Comparison of ENCODE assay signal across 22 mouse cellular contexts in genomic region chr4:65758174-65758874, GRCm38 (mm10).
DNase-seq lines count a peak whose midpoint lies in the region; ATAC-seq and TF ChIP-seq lines count a peak whose summit lies in the region.
"Had no signal": no experiment of that assay in that cellular context is flagged by ENCODE, and none has a peak within 500 bp of the region (broad histone marks: within the 10 kb centered on the region; RNA-seq: fewer than 3 reads in every experiment).

No protein-coding gene starts in this region.

- H3K9ac ChIP-seq in hindbrain, embryonic 13.5 days: no peak overlapping the region
- no peak overlapping the region for H3K9ac ChIP-seq in midbrain, embryonic 14.5 days (replicated peaks; ENCODE audit: low read length)
- H3K9ac ChIP-seq in midbrain, embryonic 11.5 days (ENCODE audit: low read length): no peak overlapping the region
- H3K9ac ChIP-seq in hindbrain, postnatal 0 days (replicated peaks; ENCODE audit: low read length): no peak overlapping the region
- H3K9ac ChIP-seq in neural tube, embryonic 15.5 days (replicated peaks): no peak overlapping the region
- H3K9ac ChIP-seq: heart, embryonic 15.5 days; limb, embryonic 15.5 days; liver, embryonic 14.5 days had no signal

- WGBS in hindbrain, embryonic 13.5 days: 59% methylated on average over 5 of the region's 5 CpGs
- 70% methylated on average over 5 of the region's 5 CpGs for WGBS in hindbrain, embryonic 10.5 days
- 55% methylated on average over 5 of the region's 5 CpGs for WGBS in midbrain, embryonic 14.5 days
- WGBS in midbrain, embryonic 11.5 days: 61% methylated on average over 5 of the region's 5 CpGs
- 58% methylated on average over 5 of the region's 5 CpGs for WGBS in hindbrain, postnatal 0 days
- 36% methylated on average over 5 of the region's 5 CpGs for WGBS in neural tube, embryonic 15.5 days

- no peaks in the 10 kb centered on the region for H3K9me3 ChIP-seq in hindbrain, embryonic 13.5 days
- no peaks in the 10 kb centered on the region for H3K9me3 ChIP-seq in hindbrain, embryonic 10.5 days
- H3K9me3 ChIP-seq in midbrain, embryonic 14.5 days (ENCODE audit: control insufficient read depth, low read length): no peaks in the 10 kb centered on the region
- no peaks in the 10 kb centered on the region for H3K9me3 ChIP-seq in midbrain, embryonic 11.5 days (ENCODE audit: control insufficient read depth, low read length)
- no peaks in the 10 kb centered on the region for H3K9me3 ChIP-seq in hindbrain, postnatal 0 days (ENCODE audit: low read length)
- H3K9me3 ChIP-seq in neural tube, embryonic 15.5 days (replicated peaks): no peaks in the 10 kb centered on the region
- H3K9me3 ChIP-seq: heart, embryonic 15.5 days; limb, embryonic 15.5 days had no signal

- peak overlapping the region; percentile 45 for H3K27ac ChIP-seq in hindbrain, embryonic 13.5 days
- no peak overlapping the region for H3K27ac ChIP-seq in hindbrain, embryonic 10.5 days
- 0 out of 2 replicates have a peak overlapping the region, but pooled peaks have one; percentile 6 for H3K27ac ChIP-seq in midbrain, embryonic 14.5 days (replicated peaks; ENCODE audit: low read depth, low read length)
- H3K27ac ChIP-seq in midbrain, embryonic 11.5 days (ENCODE audit: low read depth, low read length): no peak overlapping the region
- H3K27ac ChIP-seq in hindbrain, postnatal 0 days: no peak overlapping the region
- no peak overlapping the region; the same call in 1 of the 2 replicates for H3K27ac ChIP-seq in neural tube, embryonic 15.5 days (replicated peaks)
- H3K27ac ChIP-seq: heart, embryonic 15.5 days; kidney, postnatal 0 days; left cerebral cortex, adult 2 months; limb, embryonic 15.5 days; liver, embryonic 14.5 days; stomach, postnatal 0 days had no signal

- peaks cover 8% of the 10 kb centered on the region for H3K4me1 ChIP-seq in hindbrain, embryonic 13.5 days (replicated peaks)
- no peaks in the 10 kb centered on the region for H3K4me1 ChIP-seq in hindbrain, embryonic 10.5 days (replicated peaks)
- H3K4me1 ChIP-seq in midbrain, embryonic 14.5 days (ENCODE audit: control insufficient read depth, insufficient read depth, low read length): no peaks in the 10 kb centered on the region
- no peaks in the 10 kb centered on the region for H3K4me1 ChIP-seq in midbrain, embryonic 11.5 days (ENCODE audit: control insufficient read depth, insufficient read depth, low read length)
- no peaks in the 10 kb centered on the region for H3K4me1 ChIP-seq in hindbrain, postnatal 0 days (ENCODE audit: insufficient read depth, low read length)
- peaks cover 10% of the 10 kb centered on the region for H3K4me1 ChIP-seq in neural tube, embryonic 15.5 days
- H3K4me1 ChIP-seq: heart, embryonic 15.5 days; limb, embryonic 15.5 days had no signal

- DNase-seq in hindbrain, embryonic 10.5 days (ENCODE audit: low spot score): no peak
- peak; percentile 29 for DNase-seq in midbrain, embryonic 14.5 days
- no peak for DNase-seq in midbrain, embryonic 11.5 days (ENCODE audit: low spot score, missing footprints)
- DNase-seq in hindbrain, postnatal 0 days (ENCODE audit: low spot score): no peak
- no peak for DNase-seq in frontal cortex, postnatal 10 days (ENCODE audit: low spot score in 2 of 2)
- DNase-seq: adrenal gland, adult 8-10 months; cerebellum, adult 18-20 months; cerebellum, postnatal 14 days; heart, postnatal 36 days; kidney, adult 2 months; left cerebral cortex, postnatal 4 days; right cerebral cortex, postnatal 14 days; thymus, adult 2 months; thymus, postnatal 4 days had no signal

- TF ChIP-seq CTCF in hindbrain, postnatal 0 days (IDR thresholded peaks at IDR 0.05; ENCODE audit: low read depth): no peak

- no peak overlapping the region for H3K4me2 ChIP-seq in hindbrain, embryonic 13.5 days
- H3K4me2 ChIP-seq in midbrain, embryonic 14.5 days (ENCODE audit: low read length): no peak overlapping the region
- no peak overlapping the region for H3K4me2 ChIP-seq in midbrain, embryonic 11.5 days
- H3K4me2 ChIP-seq in hindbrain, postnatal 0 days (ENCODE audit: low read depth, low read length): no peak overlapping the region
- H3K4me2 ChIP-seq in neural tube, embryonic 15.5 days: no peak overlapping the region
- H3K4me2 ChIP-seq: heart, embryonic 15.5 days; limb, embryonic 15.5 days had no signal

- H3K36me3 ChIP-seq in hindbrain, embryonic 13.5 days: no peaks in the 10 kb centered on the region
- H3K36me3 ChIP-seq in hindbrain, embryonic 10.5 days: no peaks in the 10 kb centered on the region
- no peaks in the 10 kb centered on the region for H3K36me3 ChIP-seq in midbrain, embryonic 14.5 days (ENCODE audit: control insufficient read depth, insufficient read depth, low read length)
- H3K36me3 ChIP-seq in midbrain, embryonic 11.5 days (ENCODE audit: control insufficient read depth, insufficient read depth, low read length): no peaks in the 10 kb centered on the region
- no peaks in the 10 kb centered on the region for H3K36me3 ChIP-seq in hindbrain, postnatal 0 days (ENCODE audit: insufficient read depth, low read length)
- H3K36me3 ChIP-seq in neural tube, embryonic 15.5 days: no peaks in the 10 kb centered on the region
- H3K36me3 ChIP-seq: heart, embryonic 15.5 days; limb, embryonic 15.5 days had no signal

- no peaks in the 10 kb centered on the region for H3K27me3 ChIP-seq in hindbrain, embryonic 13.5 days
- H3K27me3 ChIP-seq in hindbrain, embryonic 10.5 days (ENCODE audit: insufficient read depth, poor library complexity, severe bottlenecking): no peaks in the 10 kb centered on the region
- H3K27me3 ChIP-seq in midbrain, embryonic 14.5 days (ENCODE audit: control insufficient read depth, insufficient read depth, low read length): no peaks in the 10 kb centered on the region
- no peaks in the 10 kb centered on the region for H3K27me3 ChIP-seq in midbrain, embryonic 11.5 days (ENCODE audit: control insufficient read depth, insufficient read depth, low read length)
- no peaks in the 10 kb centered on the region for H3K27me3 ChIP-seq in hindbrain, postnatal 0 days (ENCODE audit: insufficient read depth, low read length)
- H3K27me3 ChIP-seq in neural tube, embryonic 15.5 days (replicated peaks): no peaks in the 10 kb centered on the region
- H3K27me3 ChIP-seq: heart, embryonic 15.5 days; limb, embryonic 15.5 days had no signal

- peak; percentile 65 for ATAC-seq in hindbrain, embryonic 13.5 days (ENCODE audit: low FRiP score)
- ATAC-seq in midbrain, embryonic 14.5 days (ENCODE audit: low FRiP score, low TSS enrichment): peak; percentile 24; the same call in 1 of the 2 replicates
- no peak for ATAC-seq in midbrain, embryonic 11.5 days (ENCODE audit: low FRiP score)
- 0 out of 2 replicates have a peak, but pooled peaks have one; percentile 56 for ATAC-seq in hindbrain, postnatal 0 days
- peak; percentile 57; the same call in 1 of the 2 replicates for ATAC-seq in neural tube, embryonic 15.5 days (ENCODE audit: low FRiP score)

- H3K4me3 ChIP-seq in hindbrain, embryonic 13.5 days: no peak overlapping the region
- no peak overlapping the region for H3K4me3 ChIP-seq in hindbrain, embryonic 10.5 days
- H3K4me3 ChIP-seq in midbrain, embryonic 14.5 days (replicated peaks; ENCODE audit: low read depth, low read length): no peak overlapping the region
- H3K4me3 ChIP-seq in midbrain, embryonic 11.5 days (ENCODE audit: low read depth, low read length): no peak overlapping the region
- H3K4me3 ChIP-seq in hindbrain, postnatal 0 days (ENCODE audit: low read length): no peak overlapping the region
- H3K4me3 ChIP-seq in neural tube, embryonic 15.5 days (replicated peaks): no peak overlapping the region
- H3K4me3 ChIP-seq: heart, embryonic 15.5 days; left cerebral cortex, adult 2 months; limb, embryonic 15.5 days had no signal

Comparison
In these comparisons a context has a peak if more than half of its experiments do, and no peak if none do; other contexts are left out.
1. H3K27ac ChIP-seq: peak in hindbrain, embryonic 13.5 days (single experiment) and midbrain, embryonic 14.5 days (single experiment); none in hindbrain, embryonic 10.5 days (single experiment), midbrain, embryonic 11.5 days (single experiment), hindbrain, postnatal 0 days (single experiment) and neural tube, embryonic 15.5 days (single experiment).